Mouse (Mus musculus) fibroblast of lung, adult 2 months (primary cell): Measurements from ENCODE around the gene Eef2k.
"Not testable (repeated sequence)": the region's sequence is repeated elsewhere in the genome, so short reads cannot be mapped to it uniquely, and the experiment has no call there.

Experiments used
- DNase-seq: peaks from one replicate; pipeline ENCODE4 v3.0.0-alpha.2; 2011; ENCODE audit warnings: low read depth

Eef2k gene

GRCm38 (mm10) chr7:120881451-120881850, 38.8 kb downstream of the Eef2k start:
- DNase-seq: no peak

DNA sequence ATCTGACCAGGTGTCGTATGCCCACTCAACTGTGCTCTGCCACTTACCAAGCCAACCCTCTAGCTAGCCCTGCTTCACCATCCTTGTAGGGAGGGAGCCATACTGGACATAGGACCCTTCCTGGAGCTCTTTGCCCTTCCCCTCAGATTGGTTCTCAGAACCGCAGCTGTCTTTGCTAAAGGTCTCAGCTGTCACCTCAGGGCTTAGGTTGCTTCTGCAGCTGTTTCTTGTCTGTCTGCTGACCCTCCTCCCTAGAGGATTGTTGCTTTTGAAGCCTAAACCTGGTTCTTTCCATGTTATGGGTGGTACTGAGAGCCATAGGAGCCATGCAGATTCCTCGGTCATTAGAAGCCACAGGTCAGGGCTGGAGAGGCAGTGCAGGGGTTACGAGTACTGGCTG, 40.0 kb downstream of the Eef2k start:
- no peak for DNase-seq

DNA sequence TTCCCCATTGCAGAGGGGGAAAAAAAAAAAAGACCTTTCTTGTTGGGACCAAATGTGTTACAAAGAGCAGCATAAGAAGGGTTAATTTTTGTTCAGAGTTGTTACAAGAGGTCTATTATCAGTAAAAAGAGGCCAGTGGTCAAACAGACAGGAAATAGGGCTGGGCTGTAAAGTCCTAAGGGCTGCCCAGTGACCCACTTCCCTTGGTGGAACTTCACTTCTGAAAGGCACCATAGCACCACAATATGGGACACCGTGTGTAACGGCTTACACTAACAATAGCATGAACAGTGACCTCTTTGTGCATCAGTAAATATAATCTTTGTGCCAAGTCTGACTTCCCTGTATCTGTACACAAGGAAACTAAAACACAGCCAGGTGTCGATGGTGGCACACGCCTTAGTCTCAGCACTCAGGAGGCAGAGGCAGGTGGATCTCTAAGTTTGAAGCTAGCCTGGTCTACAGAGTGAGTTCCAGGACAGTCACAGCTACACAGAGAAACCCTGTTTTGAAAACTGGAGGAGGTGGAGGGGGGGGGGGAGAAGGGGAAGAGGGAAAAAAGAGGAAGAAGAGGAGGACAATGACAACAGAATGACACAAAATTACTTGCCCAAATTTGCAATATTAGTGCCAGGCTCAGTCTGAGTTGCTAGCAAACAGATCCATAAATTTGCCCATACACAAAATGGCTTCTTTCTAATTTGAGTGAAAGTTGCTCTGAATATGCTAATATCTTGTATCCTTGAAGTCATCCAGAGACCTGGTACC, 41.1 kb downstream of the Eef2k start:
- no peak for DNase-seq

GRCm38 (mm10) chr7:120884746-120885145, 42.1 kb downstream of the Eef2k start:
- DNase-seq: no peak

GRCm38 (mm10) chr7:120893123-120893522, 50.5 kb downstream of the Eef2k start:
- no peak for DNase-seq

GRCm38 (mm10) chr7:120897054-120897453, 54.4 kb downstream of the Eef2k start:
- no peak for DNase-seq

- DNase-seq: no peak
Observed at GRCm38 (mm10) chr7:120897711-120898335, 55.2 kb downstream of the Eef2k start.

DNA sequence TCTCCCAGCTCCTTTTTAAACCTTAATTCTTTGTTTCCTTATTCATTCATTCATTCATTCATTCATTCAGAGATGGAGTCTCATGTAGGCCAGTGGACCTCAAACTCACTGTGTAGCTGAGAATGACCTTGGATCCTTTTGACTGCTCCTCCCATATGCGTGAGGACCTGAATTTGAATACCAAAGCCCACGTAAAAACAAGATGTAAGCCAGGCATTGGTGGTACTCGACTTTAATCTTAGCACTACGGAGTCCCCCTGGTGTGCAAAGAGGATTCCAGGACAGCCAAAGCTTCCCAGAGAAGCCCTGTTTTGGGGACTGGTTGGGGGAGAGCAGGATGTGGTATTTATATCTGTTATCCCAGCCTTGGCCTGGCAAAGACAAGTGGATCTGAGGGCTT, 57.6 kb downstream of the Eef2k start:
- no peak for DNase-seq

DNA sequence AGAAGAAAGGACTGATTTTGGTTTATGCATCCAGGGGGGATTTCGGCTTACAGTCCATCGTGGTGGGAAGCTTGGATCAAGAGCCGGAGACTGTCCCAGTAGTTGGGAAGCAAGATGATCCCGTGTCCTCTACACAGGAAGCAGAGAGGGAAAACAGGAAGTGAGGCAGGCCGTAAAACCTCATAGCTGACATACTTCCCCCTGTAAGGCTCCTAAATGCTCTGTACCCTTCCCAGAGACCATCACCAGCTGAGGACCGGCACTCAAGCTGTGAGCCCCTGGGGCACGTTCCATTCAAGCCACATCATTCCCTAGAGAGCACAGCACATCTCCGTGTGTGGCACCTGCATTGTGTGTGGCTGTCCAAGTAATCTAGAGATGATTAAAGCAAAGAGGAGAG, 59.1 kb downstream of the Eef2k start:
- no peak for DNase-seq

DNA sequence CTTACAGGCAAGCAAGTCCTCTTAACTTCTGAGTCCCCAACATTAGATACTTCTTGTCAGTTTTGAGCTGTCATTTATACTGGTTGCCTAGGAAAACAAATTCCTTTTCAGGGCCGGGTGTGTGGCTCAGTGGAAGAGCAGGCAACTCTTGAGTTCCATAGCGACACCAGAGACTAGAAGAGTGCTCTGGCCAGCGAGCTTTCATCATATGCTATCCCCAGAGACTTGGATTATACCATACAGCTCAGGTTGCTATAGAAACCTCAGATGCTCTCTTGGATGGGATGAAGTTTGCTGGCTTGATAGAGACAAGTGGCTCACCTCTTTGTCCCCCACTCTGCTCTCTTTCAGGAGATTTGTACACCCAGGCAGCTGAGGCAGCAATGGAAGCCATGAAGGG, 60.3 kb downstream of the Eef2k start:
- no peak for DNase-seq

- DNase-seq: not testable (repeated sequence)
Observed at GRCm38 (mm10) chr7:120910172-120910571, 67.5 kb downstream of the Eef2k start.

DNA sequence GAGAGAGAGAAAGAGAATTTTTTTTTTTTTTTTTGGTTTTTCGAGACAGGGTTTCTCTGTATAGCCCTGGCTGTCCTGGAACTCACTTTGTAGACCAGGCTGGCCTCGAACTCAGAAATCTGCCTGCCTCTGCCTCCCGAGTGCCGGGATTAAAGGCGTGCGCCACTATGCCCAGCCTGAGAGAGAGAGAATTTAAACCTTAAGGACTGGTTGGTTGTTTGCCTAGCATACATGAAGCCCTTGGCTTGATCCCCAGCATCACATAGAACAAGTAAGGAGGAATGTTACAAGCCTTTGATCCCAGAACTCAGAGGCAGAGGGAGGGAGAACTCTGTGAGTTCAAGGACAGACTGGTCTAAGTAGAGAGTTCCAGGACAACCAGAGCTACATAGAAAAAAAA, 68.6 kb downstream of the Eef2k start:
- not testable (repeated sequence) for DNase-seq

DNA sequence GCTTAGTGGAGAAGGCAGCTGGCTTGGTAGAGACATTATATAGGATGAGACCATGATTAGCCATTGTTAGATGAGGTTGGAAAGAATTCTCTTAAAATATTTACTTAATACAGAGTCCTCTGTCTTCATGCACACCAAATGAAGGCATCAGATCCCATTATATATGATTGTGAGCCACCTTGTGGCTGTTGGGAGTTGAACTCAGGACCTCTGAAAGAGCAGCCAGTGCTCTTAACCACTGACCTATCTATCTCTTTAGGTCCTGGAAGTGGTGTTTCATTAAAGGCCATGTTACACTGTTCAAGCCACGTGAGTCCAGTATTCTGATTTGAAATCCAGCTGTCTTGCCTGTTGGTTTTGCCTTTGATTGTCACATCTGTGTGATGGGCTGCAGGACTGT, 70.7 kb downstream of the Eef2k start:
- no peak for DNase-seq

- no peak for DNase-seq
Observed at GRCm38 (mm10) chr7:120916262-120916875, 73.7 kb downstream of the Eef2k start.

- DNase-seq: no peak
Observed at GRCm38 (mm10) chr7:120917279-120917591, 74.6 kb downstream of the Eef2k start.

DNA sequence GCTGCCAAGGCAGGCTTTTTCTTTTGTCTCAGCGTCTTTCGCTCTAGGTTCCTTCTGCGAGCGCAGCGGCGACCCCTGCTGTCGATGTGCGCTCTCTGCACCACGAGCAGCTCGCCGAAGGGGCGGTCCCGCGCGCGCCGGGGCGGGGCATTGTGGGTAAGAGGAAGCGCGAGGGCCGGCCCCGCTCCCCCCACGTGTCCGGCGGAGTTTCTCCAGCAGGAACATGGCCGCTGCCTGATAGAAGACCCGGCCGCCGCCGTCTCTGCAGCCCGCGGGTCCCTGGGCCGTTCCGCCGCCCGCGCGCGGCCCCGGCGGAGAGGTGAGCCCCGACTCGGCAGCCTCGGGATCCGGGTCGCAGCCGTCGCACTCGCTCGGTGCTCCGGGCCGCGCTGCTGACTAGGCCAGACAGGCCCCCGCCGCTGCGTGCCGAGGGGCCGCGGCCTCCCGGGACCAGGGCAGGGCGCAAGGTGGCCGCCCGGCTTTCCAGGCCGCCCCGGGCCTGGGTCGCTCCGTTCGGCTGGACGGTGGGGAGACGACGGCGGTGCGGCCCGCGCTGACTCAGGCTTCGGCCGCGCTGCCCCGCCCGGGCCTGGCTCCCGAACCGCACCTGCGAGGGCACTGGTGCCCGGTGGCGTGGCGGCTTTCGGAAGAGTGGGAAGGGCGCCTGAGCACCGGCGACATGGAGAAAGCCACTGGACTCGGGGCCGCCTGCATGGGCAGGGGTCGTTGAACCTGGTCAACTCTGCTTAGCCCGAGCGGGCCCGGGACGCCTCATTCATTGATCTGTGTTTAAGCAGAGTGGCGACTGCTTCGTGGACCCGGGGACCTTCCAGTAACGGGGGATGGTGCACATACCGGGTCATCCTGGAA, 75.2 kb downstream of the Eef2k start, which contains the start of gene Polr3e:
Polr3e (plus strand) TSS at position 153 of the 870 bp plus-strand sequence.
- DNase-seq: peak; percentile 96

GRCm38 (mm10) chr7:120918526-120918962, 75.9 kb downstream of the Eef2k start:
- peak; percentile 76 for DNase-seq

DNA sequence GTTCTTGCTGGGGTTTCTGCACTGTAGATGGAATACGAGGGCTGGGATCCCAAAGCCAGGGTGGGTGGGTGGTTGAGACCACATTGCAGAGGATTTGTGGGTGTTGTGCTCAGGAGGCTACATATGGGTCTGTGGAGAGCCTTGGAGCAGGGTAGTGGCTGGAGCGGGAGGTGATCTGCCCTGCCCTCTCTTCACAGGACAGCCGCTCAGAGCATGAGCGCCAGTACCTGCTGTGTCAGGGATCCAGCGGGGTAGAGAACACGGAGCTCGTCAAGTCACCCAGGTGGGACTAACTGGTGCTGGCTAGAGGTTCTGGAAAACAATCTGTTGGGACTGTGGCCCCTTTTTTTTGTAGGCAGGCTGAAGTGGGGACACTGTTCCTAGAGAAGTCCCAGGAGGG, 90.5 kb downstream of the Eef2k start:
- no peak for DNase-seq

- no peak for DNase-seq
Observed at GRCm38 (mm10) chr7:120933680-120934195, 91.1 kb downstream of the Eef2k start.

DNA sequence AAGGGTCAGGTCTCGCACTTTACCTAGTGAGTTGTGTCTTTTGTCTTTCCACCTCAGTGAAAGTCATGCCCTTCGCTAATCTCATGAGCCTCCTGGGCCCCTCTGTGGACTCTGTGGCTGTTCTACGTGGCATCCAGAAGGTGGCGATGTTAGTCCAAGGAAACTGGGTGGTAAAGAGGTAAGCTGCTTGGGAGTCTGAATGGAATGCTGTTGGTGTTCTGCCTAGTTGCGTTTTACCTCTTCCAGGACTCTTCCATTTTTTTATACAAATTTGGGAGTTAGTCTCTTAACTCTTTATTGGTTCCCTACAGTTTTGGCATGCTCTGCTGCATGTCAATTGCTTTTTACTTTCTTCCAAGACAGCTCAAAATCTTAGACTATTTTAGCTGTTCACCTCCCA, 92.1 kb downstream of the Eef2k start:
- peak; percentile 27 for DNase-seq

DNA sequence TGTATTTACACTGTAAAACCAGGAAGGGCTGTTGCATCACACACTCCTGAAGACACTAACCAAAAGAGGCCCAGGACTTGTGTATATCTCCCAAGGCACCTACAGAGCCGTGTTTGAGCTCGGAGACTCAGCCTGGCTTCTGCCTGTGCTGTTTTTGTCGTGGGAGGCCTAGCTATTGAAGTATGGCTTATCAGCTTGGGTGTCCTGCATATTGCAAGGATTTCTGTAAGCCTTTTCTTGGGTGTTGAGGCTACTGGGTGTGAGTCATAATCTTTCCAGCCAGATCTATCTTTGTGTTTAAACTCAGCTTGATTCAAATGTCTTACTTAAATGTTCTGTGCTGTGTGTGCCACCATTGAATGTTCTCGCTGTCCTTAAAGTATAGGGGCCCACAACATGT, 93.9 kb downstream of the Eef2k start:
- DNase-seq: no peak

DNA sequence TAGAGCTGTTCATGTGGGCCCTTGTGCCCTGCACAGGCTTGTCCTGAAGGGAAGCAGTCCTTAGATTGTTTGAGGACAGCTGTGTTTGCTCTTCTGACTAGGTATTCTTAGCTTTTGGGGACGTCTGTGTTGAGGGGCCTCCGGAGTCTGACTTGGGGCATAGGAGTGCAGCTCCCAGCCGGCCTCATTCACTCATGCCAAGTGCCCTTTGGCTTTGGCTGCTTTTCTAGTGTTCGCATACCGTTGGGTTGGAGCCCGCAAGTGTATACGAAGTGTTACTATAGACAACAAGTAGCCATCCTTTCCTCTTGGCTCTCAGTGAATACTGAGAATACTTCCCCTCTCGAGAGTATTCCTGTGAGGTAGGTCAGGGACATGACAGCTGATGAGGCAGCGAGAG, 95.6 kb downstream of the Eef2k start:
- DNase-seq: no peak
